Mouse (Mus musculus) gastrocnemius, postnatal 36 days (tissue): ENCODE results near the gene Ndufs3. TPM values are rescaled to one million over a fixed set of nuclear protein-coding genes. Genes with fewer than 3 reads are reported as not detected.

Experiments used
- DNase-seq, 2 experiments: peaks; one replicate each; pipeline ENCODE4 v3.0.0; 2022
- intact Hi-C: fragments of 180-260 bp; cut with DNase I; formaldehyde crosslinking; loops from one replicate; pipeline ENCODE4 v1.15.1; 2025
- long read RNA-seq, 2 experiments: library from polyadenylated mRNA; stranded (forward); transcript quantifications; one replicate each; pipeline ENCODE4 v2.0.0; 2021
- total RNA-seq, 2 experiments: library from RNA; stranded (reverse); gene quantifications; 2 replicates each; pipeline ENCODE4 v1.2.3; 2021

The Ndufs3 gene
- total RNA-seq: 100 to 1,000 TPM; 448 to 474 TPM
- long read RNA-seq, experiment 1, transcript Ndufs3-201 (7 exons, 1,046 nt): major isoform, 1,043 of 1,087 reads
- long read RNA-seq, experiment 1, partial matches to known transcripts: 14 of 1,087 reads
- long read RNA-seq, experiment 1, other reads (novel, unspliced or antisense): 27 of 1,087 reads
- long read RNA-seq, experiment 2, transcript Ndufs3-201 (7 exons, 1,046 nt): major isoform, 1,155 of 1,197 reads
- long read RNA-seq, experiment 2, partial matches to known transcripts: 18 of 1,197 reads
- long read RNA-seq, experiment 2, other reads (novel, unspliced or antisense): 23 of 1,197 reads

DNA sequence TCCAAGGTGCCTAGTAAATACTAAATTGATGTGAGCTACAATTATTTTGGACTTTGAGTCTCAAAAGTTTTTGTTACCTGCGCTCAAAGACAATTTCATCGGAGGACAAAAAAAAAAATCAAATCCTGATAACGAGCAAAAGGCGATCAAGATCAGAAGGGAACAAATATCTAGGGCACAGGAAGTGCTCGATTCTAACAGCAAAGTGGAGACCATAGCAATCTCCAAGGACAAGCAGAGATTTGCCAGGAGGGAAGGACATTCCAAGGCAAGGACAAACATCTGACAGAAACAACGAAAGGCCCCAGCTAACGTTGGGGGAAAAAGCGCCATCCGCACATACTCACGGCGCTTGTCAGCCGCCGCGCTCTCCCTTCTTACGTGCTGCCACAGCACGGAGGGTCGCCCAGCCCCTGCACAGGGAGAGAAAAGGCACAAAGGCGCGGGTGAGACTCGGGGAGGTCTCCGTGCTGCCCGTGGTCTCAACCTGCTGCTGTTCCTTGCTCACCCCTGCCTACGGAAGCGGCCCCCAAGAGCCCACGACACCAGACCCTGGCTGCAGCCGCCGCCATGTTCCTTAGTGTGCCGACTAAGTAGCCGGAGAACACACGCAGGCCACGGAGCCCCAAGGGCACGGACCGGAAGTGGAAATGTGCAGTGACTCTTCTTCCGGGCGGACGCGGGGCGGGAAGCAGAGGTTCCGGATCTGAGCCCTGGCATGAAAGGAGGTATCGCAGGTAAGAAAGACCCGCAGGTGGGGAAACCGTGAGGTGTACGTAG, at the start of gene Ndufs3, which contains the start of gene Kbtbd4:
Ndufs3 (minus strand) TSS at position 752 of the 780 bp plus-strand sequence.
Kbtbd4 (plus strand) TSS at position 665 of the 780 bp plus-strand sequence.
- DNase-seq: peak; percentile 84 to 85
- intact Hi-C loops: no loop called here

DNA sequence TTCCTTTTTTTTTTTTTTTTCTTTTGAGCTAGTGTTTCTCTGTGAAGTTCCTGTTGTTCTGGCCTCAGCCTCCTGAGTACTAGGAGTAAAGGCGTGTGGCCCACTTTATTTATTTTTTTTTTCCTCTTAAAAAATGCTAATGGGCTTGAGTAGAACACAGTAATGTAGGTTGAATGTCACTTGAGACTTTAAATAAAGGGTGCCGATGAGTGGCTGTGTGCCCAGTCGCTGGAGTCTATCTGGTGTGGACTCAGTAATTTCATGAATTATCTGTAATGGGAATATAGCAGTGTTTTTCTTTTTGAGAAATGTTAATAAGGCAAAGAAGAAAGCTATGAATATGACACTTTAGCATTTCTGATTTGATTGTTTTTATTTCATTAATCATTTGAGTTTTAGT, 48.8 kb upstream of the Ndufs3 start:
- DNase-seq: no peak
- intact Hi-C loops: no loop called here

DNA sequence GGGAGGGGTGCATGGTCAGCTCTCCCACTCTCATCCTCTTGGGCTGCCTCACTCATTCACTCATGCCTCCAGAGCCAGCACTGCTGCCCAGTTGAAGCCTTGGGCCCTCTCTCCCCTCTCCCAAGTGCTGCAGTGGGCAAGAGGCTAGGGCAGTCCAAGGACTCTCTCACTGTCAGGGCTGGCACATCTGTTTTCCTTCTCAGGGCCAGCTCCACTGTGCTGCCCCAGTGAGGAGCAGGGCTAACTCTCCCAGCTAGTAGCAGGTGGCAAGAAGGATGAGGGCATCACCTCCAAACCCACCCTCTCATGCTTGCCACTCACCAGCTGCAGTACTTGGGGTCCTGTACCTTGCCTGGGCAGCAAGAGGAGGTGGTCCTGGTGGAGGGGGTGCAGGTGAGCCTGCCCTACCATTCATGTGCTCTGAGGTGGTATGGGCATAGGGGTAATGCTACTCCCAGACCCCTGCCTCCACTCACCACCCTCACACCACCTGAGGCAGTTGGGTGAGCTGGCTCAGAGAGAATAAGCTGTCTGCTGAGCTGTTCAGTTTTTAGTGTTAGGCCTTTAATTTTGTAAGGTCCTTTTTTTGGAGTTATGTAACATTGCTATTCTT, 46.1 kb upstream of the Ndufs3 start:
- DNase-seq: no peak
- intact Hi-C loops: no loop called here

DNA sequence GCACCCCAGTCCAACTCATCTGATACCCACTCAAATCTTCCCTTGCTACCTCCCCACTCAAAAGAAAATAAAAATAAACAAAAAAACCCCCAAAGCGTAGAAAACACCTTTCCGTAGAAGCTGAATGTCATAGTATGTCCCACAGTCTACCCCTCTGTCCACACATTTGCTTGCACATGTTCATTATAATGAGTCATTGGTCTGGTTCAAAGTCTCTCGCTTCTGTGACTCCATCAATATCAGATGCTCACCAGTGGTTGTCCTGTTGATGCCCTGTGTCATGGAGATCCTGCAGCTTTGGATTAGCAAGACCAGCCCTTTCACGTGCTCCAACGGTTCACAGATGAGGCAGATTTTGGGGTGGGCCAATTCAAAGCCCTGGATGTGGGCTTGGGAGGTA, 45.5 kb upstream of the Ndufs3 start:
- intact Hi-C loops: no loop called here
- no peak for DNase-seq

DNA sequence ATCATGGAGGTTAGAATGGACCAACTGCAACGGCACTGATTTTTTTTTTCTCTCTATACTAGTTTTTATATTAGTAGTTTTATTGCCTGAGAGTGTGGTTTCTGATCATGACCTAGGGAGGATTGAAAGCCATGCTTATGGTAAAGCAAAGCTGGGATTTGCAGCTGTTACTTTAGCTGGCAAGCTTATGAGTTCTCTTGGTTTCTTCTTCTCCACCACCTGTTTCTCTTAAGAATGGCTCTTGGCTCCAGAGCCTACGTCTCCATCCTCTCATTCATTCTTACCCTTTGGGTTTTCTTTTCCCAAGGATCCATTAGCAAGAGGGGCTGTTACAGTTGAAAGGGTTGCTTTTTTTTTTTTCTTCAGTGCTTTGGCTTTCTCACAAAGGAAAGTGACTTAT, 37.1 kb upstream of the Ndufs3 start:
- intact Hi-C loops: no loop called here

DNA sequence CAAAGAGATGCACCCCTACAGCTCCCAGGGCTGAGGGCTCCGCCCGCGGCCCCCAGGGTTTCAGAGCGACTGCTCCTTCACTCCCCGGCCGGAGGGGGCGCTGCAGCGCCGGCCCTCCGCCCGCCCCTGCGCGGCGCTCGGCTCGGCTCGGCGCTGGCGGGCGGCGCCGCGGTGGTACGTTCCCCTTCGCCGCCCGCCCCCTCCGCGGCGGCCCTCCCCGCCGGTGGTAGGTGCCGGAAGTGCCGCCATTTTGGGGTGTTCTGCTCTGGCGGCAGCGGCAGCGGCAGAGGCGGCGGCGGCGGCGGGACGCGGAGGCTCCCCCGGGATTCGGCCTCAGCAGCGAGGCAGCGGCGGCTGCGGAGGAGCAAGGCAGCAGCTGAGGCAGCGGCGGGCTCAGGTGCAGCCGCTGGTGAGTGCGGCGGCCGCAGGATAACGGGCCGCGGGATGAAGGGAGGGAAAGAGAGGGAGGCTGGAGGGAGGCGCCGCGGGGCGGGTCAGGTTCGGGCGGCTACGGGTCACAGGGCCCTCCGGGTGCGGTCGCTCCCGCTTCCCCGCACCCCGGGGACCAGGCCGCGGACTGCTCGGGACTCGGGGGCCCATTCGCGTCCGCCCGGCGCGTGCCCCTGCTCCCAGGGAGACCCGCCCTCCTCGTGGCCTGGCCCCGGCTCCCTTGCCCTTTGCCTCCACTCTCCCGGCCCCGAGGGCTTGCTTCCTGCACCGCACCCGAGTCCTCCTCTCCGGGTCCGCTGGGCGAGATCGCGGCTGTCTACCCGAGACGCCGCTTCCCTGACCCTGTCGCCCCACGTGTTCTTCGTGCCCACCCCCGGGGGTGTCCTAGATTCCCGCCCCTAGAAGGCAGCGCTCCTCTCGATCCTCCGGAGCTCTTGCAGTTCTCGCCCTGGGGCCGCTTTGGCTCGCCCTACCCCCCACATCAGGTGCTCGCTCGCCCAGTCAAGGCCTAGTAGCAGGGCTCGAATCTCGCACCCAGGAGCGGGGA, 35.9 kb upstream of the Ndufs3 start, which contains the start of gene Celf1:
Celf1 (plus strand) TSS at position 150 of the 997 bp plus-strand sequence.
- intact Hi-C loops: loop anchor here (1.0 kb wide), 1 partner anchor 23 kb away; no protein-coding TSS in a partner anchor

More for the DNA sequence above, 37.1 kb upstream of the Ndufs3 start:
- DNase-seq: no peak

DNA sequence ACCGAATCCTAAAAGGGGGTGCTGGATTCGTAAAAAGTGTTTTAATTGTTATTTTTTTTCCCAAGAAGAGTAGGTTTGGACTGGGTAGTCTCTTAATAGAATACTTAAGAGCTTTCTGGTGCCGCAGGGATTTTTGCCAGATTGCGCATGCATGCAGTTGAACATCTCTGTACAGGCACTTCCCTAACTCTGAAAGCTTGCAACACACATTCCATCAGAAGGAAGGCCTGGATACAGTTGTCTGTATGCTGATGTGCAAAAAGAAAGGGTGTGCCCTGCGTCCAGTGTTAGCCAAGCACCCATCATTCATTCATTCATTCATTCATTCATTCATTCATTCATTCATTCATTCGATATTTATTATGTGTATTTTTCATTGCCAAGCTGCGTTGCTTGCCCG, 35.1 kb upstream of the Ndufs3 start:
- intact Hi-C loops: loop anchor here (1.0 kb wide), 1 partner anchor 22 kb away; no protein-coding TSS in a partner anchor
- no peak for DNase-seq

More for the DNA sequence above, 35.9 kb upstream of the Ndufs3 start, which contains the start of gene Celf1:
- DNase-seq: peak; percentile 72 to 73

DNA sequence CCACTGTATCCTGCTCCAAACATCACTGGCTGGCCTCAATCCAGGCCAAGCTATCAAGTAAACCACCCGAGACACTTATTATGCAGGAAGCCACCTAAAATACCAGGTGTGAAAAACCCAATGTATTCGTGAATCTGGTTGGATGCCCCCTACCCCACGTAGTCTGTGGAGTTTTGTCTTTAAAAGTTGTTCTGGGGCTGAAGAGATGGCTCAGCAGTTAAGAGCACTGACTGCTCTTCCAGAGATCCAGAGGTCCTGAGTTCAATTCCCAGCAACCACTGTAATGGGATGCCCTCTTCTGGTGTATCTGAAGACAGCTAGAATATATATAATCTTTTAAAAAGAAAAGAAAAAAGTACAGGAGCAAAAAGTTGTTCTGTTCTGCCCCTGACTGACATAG, 33.7 kb upstream of the Ndufs3 start:
- DNase-seq: no peak
- intact Hi-C loops: no loop called here

DNA sequence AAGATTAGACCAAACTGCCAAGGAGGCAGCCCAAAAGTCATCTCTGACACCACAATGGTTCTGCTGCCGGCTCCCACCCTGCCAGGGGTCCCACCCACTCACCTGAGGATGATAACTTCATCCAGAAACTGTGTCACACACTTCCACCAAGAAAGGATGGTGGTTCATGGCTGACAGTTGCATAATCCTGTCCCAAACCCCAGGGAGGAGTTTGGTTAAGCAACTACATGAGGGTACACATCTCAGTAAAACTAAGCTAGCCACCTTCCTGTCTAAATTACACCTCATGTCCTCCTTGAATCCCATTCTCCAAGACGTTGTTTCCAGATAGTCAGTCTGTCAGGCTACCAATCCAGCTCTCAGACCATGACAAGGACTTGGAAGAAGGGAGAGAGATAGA, 27.6 kb upstream of the Ndufs3 start:
- no peak for DNase-seq
- intact Hi-C loops: no loop called here

DNA sequence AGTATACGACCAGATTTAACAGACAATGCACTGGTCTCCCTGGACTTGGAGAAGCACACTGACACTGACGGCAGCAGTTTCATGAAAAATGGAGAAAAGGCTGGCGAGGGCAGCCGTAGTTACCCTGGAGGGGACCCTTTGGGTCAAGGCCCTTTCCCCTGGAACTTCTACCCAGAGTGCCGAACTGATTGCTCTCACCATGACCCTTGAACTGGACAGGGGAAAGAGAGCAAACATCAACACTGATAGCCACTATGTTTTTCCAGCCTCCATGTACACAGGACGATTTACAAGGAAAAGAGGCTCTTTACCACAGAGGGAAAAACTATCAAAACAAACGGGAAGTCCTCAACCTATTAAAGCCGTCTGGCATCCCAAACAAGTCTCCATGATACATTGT, 27.2 kb upstream of the Ndufs3 start:
- intact Hi-C loops: no loop called here
- no peak for DNase-seq

DNA sequence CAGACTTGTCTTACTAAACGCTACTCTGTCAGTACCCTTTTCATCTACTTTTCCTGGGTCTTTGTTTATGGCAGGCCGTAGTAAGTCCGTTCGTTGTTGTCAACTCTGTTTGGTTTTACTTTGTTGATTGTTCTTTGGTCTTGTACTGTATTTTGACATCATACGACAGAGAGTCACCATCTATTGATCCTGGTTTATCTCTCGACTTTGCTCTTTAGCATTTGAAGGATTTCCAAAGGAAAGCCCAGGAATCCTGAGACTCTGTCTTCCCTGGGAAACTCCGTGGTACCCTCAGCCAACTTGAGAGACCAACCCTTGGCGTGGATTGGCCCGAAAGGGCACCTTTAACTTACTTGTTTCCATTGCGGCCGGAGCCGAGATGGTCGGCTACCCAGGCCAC, 23.9 kb upstream of the Ndufs3 start:
- no peak for DNase-seq
- intact Hi-C loops: no loop called here

DNA sequence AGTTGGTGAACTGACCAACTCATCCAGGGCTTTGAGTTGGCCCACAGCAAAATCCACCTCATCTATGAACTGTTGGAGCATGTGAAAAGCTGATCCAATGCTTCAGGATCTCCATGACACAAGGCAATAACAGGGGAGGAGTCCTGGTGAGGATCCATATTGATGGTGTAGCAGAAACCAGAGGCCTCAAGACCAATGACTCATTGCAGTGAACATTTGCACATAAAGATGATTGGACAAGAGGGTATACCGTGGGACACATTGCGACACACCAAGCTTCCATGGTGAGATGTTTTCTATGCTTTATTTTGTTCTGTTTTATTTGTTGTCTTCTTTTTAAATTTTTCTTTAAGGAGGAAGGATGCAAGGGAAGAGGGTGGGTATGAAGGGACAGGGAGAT, 18.0 kb upstream of the Ndufs3 start:
- intact Hi-C loops: no loop called here
- no peak for DNase-seq

DNA sequence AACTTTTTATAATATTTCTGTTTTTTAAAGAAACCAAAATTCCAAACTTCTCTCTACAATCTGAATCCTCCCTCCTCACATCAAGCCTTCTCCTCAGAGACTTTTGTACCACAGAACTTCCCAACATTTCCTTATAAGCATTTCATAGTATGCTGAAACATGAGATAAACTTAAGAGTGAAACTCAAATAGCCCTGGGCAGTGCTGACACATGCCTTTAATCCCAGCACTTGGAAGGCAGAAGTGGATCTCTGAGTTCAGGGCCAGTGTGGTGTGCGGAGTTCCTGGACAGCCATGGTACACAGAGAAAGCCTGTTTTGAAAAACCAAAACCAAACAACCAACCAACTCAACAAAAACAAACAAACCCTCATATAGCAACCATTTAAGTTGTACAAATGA, 16.6 kb upstream of the Ndufs3 start:
- intact Hi-C loops: no loop called here
- no peak for DNase-seq

DNA sequence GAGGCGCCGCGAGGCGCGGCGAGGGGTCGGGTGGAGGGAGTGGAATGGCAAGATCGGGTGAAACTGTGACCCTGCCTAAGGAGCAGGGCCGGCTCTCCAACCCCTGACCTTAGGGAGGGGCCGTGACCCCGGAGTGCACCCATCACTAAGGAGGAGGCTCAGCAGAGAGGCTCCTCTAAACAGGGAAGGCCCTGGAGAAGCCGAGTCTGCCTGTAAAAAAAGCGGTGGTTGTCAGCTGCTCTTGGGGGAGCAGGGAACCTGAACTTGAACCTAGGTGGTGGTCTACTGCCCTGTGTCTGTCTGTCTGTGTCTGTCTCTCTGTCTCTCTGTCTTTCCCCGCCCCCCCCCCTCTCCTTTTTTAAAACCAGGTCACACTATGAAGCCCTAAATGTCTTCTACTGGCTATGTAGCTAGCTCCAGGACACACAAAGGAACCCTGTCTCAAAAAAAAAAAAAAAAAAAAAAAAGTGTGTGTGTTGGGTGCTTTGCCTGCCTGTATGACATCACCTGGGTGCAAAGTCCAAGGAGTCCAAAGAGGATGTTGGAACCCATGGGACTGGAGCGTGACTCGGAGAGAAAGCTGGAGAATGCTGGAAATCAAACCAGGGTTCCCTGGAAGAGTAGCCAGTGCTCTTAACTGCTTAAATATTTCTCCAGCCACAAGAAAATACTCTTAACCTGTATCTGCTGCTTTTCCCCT, 13.5 kb upstream of the Ndufs3 start:
- intact Hi-C loops: loop anchor here (1.0 to 5.0 kb wide), 2 partner anchors 22 to 144 kb away; partner anchors contain the start of gene Celf1
- DNase-seq: no peak

DNA sequence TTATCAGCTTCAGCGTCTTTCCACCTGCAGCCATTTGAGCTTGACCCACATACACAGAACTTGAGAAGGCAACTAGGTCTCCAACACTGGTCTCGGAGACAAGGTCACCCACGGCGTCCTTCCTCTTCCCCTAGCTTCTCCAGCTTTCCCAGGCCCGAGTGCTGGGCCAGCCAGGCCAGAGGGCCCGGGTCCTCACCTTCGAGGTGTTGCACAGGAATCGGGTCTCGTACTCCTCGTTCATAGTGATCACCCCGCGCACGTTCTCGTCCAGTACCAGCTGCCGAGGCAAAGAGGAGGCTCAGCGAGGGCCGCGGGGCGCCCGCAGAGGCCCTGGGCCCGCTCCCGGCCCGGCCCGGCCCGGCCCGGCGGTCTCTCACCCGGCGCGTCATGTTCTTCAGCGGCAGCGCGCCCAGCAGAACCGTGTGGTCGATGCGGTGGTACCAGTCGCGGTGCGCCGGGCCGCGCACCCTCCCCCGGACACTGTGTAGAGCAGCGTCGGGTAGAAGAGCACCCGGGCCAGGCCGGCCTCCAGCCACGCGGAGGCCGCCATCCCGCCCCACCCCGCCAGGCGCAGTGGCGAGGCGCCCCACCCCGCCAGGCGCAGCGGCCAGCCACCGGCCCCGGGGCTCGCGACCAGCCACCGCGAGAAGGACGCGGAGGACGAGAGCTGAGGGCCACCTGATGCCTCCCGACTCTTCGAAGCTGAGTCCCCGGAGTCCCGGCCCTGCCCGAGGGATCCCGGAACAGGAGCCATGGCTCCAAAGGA, 12.8 kb upstream of the Ndufs3 start:
- intact Hi-C loops: loop anchor here (1.0 to 5.0 kb wide), 2 partner anchors 23 to 145 kb away; partner anchors contain the start of gene Celf1
- DNase-seq: peak; percentile 75 to 80

DNA sequence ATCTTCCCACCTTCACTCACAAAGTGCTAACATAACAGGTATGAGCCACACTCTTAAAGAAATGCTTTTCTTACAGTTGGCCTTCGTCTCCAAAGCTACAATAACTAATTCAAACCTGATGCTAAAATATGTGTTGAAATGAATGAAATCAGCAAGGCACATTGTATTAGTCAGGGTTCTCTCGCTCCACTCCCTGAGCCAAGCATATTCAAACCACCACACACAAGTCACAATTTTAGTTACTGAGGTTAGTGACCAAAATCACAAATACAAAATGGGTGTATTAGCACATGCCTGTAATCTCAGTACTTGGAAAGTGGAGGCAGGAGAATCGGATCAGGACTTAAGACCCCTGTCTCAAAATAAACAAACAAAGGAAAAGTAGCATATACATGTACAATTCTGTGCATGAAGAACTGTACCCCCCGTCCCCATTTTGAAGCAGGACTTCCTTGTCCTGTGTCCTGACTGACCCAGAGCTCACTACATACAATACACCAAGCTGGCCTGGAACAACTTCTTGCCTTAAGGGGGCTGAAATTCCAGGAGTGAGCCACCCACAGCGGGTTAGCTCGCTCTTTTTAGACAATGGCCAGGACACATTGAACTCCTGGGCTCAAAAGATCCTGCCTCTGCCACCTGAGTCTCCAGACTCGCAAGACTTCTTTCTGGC, 12.1 kb upstream of the Ndufs3 start:
- DNase-seq: no peak
- intact Hi-C loops: loop anchor here (1.0 to 5.0 kb wide), 2 partner anchors 24 to 146 kb away; partner anchors contain the start of gene Celf1

DNA sequence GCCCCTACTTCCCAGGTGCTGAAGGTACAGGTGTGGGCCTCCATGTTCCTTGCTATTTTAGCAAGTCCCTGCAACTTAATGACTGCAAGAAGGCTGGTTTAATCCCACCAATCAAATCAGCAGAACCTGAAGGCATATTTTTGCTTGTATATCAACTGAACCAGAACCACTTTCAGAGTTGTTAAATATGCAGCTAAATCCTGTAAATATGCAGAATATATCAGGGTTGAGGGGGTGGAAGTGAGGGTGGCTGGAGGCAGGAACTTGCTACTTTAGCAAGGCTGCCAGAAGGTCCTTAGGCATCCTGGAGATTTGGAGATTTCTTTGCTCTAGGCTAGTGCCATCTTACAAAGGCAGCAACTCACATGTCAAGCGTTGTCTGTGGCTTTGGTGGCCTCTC, 10.9 kb upstream of the Ndufs3 start:
- no peak for DNase-seq
- intact Hi-C loops: loop anchor here (5.0 kb wide), 1 partner anchor 147 kb away; no protein-coding TSS in a partner anchor

DNA sequence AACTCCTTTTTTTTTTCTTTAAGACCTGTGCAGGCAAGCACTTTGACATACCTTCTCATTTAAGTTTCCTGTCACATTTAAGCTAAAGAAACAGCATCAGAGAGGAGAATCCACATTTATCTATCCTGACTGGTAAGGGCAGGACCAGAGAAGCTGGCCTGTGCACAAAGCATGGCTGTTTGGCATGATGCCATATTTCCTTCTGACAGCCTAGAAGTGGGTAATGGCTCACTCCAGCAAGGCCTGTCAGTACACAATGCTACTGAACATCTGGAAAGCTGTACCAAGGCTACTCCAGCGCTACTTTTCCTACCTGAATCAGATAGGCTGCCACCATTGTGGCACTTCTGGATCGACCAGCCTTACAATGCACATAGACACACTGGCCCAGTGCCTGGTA, 9.0 kb upstream of the Ndufs3 start:
- no peak for DNase-seq
- intact Hi-C loops: no loop called here
